Mouse (Mus musculus) naive thymus-derived CD4-positive, alpha-beta T cell, adult 2 months (primary cell): ENCODE data around the gene Opcml.

Experiments used
- DNase-seq: peaks from one replicate; pipeline ENCODE4 v3.0.0-alpha.2; 2011; ENCODE audit warnings: low read depth

The Opcml gene

GRCm38 (mm10) chr9:27830519-27830918, 39.9 kb downstream of the Opcml start:
- DNase-seq = no peak

DNA sequence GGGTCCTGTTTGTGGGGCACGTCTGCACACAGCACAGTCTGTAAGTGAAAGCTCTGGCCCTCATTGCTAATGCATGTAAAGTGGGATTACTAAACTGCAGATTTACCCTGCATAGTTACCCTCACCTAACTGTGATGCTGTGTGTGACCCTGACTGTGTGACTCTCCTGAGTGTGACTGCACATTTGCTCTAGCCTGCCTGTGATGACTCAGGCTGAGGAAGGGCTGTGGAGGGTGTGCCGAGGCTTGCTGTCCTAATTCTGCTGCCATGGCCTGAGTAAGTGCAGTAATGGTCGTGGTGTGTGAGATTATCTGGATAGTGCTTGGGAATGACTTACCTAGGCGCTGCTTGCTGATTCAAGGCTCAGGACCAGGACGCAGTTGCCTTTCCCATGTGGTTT, 52.2 kb downstream of the Opcml start:
- DNase-seq = no peak

DNA sequence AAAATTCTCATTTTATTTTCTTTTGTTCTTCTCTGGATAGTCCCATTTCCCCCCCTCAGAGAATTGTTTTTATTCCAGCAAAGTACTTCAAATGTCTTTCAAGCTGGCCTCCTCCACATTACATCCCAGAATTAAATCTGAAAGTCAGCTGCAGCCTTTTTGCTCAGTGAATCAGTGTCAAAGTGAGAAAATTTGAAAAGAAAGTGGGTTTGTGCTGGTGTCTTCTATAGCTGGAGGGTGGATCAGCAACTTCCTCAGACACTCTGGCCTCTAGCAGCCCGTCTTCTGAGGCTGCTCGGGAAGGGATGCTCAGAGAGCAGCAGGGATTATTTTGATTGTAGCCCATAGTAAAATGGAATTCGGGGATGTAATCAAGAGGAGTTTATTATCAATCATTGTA, 81.0 kb downstream of the Opcml start:
- no peak for DNase-seq

- DNase-seq = no peak
These were observed 99.1 kb downstream of the Opcml start for GRCm38 (mm10) chr9:27889636-27890035.

DNA sequence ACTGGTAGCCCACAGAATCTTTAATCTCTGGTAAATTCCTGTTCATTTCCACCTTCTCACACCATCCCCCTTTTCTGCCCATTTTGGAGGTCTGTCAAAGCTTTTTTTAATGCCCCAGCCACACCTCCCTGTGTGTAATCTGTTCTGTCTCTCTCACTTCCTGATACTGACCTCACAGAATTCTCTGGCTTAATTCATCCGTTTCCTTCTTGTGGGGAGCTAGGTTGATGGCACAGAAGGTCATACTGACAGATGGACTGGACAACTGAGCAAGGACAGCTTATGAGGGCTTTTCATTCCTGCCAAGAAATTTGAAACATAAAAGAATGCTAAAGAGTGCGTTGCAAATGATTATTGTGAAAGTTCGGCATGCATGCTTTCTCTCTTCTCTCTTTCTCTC, 126.7 kb downstream of the Opcml start:
- DNase-seq = no peak

- DNase-seq = no peak
These were observed 132.9 kb downstream of the Opcml start for GRCm38 (mm10) chr9:27923495-27923894.

DNA sequence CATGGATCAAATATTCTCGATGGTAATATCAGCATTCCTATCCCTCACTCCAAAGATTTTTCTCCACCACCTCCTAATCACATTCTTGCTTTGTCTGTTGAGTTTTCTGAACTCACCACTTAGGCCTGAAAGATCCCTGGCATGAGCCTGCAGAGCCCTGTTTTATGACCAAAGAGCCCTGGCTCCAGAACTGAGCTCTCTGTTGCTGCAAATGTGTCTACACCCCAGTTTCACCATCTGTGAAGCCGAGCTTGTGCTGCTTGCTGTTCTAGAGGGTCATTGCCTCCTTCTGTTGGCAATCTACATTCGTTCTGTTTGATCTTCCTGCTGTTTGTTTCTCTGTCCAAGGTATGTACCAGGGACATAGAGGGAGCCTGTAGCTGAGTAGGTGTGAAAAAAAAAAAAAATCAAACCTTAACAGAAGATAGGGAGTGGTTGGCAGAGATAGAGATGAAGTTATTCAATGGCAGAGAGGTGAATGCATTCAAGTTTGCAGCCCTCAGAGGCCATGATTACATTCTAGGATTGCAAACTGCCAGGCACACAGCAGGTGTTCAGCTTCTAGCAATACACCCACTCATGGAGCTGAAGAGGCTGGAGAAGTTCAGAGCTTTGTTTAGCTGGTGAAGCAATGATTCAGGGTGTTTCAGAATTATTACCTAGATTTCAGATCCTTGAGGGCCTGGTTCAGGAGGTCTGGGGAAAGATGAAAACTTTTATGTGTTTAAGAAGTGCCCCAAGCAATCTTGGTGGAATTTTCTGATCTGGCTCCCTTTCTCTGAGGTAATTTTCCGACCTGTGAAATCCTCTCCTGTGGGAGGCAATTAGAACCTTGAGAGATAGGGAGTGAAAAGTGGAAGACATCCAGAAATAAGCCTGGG, 133.6 kb downstream of the Opcml start:
- no peak for DNase-seq

GRCm38 (mm10) chr9:27925650-27926049, 135.1 kb downstream of the Opcml start:
- DNase-seq = no peak

GRCm38 (mm10) chr9:27937253-27937652, 146.7 kb downstream of the Opcml start:
- DNase-seq = no peak

DNA sequence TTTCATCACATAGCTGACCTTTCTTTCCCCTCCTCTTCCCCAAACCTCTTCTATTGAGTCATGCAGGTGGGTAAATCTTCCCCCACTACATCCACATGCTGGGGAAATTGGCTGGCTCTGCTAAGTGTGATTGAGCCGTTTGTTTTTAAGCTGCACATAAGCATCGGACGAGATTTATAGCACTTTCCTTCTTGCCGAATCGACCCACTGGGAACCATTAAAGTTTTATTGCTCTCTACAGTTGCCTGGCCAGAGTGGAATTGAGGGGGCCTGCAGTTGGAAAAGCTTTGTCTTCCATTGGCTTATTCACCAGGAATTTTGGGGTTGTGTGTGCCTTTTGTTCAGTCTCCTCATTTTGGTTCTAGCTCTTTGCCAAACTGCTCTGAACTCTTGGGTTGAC, 147.1 kb downstream of the Opcml start:
- DNase-seq = no peak

GRCm38 (mm10) chr9:27945323-27946010, 154.9 kb downstream of the Opcml start:
- no peak for DNase-seq

DNA sequence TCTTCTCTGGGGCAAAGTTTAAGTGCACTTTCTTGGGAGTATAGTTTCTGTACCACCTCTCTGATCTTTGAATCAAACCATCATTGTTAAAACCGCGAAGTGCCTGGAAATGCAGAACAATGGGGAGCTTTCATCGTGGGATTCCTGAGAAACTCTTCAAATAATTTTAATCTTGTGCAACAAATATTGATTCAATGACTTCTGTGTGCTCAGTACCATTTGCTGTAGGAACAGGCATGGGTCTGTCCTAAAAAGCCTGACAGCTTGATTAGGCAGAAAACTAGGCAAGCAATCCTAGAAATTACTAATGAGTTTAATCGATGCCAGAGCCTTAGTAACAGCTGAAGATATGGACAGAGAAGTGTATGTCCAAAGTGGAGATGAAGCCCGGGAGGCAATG, 160.5 kb downstream of the Opcml start:
- DNase-seq = no peak

DNA sequence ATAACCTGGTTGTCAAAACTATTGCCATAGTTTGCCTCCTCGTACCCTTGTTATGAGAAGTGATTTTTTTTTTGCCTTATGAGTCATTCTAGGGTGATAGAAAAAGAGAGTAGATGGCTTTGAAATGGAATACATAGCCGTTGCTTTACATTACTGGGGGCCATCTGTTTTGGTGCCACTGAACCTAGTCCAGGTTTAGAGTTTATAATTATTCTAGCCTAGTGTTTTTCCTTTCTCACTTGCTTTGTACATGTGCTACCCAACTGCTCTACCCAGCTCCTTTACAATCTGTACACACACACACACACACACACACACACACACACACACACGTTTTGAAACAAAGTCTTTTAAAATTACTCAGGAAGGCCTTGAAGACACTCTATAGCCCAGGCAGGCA, 171.1 kb downstream of the Opcml start:
- DNase-seq = no peak

DNA sequence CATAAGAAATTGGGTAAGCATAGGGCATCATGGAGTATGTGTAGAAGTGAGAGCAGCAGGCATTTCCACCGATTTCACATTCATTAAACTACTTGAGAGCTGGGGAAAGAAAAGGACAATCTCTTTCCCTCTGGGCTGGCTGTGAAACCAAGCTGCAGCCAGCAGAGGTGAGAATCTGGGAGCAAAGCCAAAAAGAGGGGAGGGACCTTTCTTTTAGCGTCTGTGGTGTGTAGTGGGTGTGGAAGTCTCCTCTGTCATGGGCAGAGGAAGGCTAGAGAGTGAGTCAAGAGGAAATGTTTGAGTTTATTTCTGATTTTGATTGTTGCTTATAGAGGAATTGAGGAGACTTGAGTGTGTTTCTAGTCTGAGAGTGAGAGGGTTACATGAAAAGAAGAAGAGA, 172.8 kb downstream of the Opcml start:
- DNase-seq = no peak

- no peak for DNase-seq
These were observed 174.5 kb downstream of the Opcml start for GRCm38 (mm10) chr9:27964902-27965550.

DNA sequence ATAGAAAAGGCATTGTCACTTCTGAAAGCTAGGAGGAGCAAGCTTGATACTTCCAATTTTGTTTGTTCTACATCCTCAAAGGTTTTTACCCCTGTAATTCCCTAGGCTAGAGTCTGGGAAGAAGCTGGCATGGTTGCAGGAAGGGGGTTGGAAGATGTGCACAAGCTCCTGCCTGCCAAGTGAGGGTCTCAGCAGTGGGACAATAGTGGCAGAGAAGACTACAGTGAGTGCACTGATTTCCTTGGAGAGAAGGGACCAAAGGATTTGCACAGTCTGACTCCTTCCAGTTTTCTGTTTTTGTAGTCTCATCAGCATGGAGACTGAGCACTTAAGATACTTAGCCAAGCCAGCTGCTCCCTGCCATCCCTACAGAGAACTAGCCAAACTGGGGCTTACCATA, 177.7 kb downstream of the Opcml start:
- no peak for DNase-seq

- no peak for DNase-seq
These were observed 181.7 kb downstream of the Opcml start for GRCm38 (mm10) chr9:27972293-27972692.

GRCm38 (mm10) chr9:27982576-27982975, 192.0 kb downstream of the Opcml start:
- DNase-seq = no peak

GRCm38 (mm10) chr9:27986604-27987588, 196.3 kb downstream of the Opcml start:
- no peak for DNase-seq

DNA sequence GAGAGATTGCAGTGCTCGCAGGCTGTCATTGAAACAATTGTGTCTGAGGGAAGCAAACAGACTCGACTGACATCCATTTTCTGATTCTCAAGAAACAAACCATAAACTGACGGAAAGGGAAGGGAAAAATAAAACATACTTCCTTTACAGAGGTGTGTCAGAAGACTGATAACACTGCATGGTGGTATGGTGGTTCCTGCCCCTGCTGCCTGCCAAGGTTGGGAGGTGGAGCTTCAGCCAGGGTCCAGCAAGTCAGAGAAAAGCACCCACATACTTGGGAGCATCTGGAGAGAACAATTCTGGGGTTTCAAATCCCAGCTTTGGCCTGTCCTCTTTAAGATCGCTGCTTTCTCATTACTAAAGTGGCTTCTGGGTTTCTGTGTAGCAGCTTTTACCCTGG, 201.0 kb downstream of the Opcml start:
- no peak for DNase-seq

DNA sequence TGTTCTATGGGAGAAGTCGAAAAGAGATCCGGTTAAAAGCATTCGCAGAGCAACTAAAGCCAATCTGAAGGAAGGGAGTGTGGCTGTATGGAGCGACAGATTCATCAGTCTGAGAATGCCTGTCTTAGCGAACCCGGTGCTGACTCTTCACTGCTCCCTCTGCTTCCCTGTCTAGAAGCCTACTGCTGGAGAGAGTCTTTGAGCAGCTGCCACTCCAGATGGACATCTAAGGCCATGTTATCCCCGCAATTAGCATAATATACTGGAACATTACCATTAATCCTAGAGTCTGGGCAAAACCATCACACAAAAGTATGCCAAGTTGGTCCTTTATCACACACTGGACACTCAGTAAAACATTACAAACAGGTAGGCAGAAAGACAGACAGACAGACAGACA, 206.0 kb downstream of the Opcml start:
- no peak for DNase-seq

GRCm38 (mm10) chr9:27998767-27999166, 208.2 kb downstream of the Opcml start:
- no peak for DNase-seq
